In the genomic region with DNA sequence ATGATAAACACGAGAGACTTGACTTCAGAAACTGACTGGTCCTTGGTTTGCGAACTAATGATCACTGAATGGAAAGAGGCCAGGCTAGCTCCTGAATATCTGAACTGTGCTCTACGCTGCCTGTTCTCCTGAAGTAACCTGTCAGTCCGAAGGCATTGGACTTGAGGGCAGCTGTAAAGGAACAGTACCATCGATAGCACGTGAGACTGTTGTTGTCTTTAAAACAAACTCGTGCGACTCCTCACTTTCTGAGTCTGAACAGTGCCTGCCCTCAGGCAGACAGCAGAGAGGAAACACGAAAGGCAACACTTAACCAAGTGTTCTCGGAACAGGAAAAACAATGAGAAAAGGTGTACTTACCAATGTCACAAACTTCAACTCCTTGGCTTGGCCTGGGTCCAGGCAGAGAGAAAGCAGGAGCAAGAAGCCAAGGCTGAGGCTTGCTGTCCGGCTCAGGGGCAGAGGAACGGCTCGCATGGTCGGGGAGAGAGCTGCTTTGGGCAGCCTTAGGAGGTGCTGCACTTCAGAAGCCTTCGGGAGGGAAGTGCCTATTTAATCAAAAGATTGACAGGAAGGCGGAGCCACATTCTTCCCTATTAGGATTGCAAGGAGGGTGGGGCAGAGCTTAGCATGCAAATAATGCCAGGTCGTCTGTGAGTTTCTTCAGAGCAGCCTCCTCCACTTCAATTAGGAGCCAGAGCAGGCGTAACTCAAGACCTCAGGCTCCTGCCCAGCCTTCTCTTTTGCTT, we compare ENCODE assay signal across 8 mouse cellular contexts. TPM values are rescaled to one million over a fixed set of nuclear protein-coding genes. Genes with fewer than 3 reads are reported as not detected.
DNase-seq lines count a peak whose midpoint lies in the region; ATAC-seq and TF ChIP-seq lines count a peak whose summit lies in the region.

Gene Acpp, minus strand, starts transcription at position 566 of the 749 bp plus-strand sequence.

- H3K4me2 ChIP-seq in lung, postnatal 0 days (replicated peaks; ENCODE audit: low read depth, low read length): peak within 1 kb of the TSS; percentile 45

- H3K27ac ChIP-seq in heart, embryonic 10.5 days: no peak within 1 kb of the TSS
- H3K27ac ChIP-seq in lung, postnatal 0 days (ENCODE audit: low read length): peak within 1 kb of the TSS; percentile 32; the same call in 1 of the 2 replicates

- no peak for TF ChIP-seq CTCF in E14TG2a.4 (conservative IDR thresholded peaks at IDR 0.05; ENCODE audit: low read length)
- TF ChIP-seq CTCF in lung, postnatal 0 days (IDR thresholded peaks at IDR 0.05): no peak

- no peaks in the 10 kb centered on the region for H3K36me3 ChIP-seq in E14TG2a.4 (ENCODE audit: insufficient read depth, low read length)
- H3K36me3 ChIP-seq in heart, embryonic 10.5 days: no peaks in the 10 kb centered on the region
- no peaks in the 10 kb centered on the region for H3K36me3 ChIP-seq in lung, postnatal 0 days (ENCODE audit: insufficient read depth, low read length)

- peaks cover 29% of the 10 kb centered on the region for H3K4me1 ChIP-seq in E14TG2a.4 (replicated peaks; ENCODE audit: low read depth, low read length)
- peaks cover 8% of the 10 kb centered on the region; the same call in 1 of the 2 replicates for H3K4me1 ChIP-seq in heart, embryonic 10.5 days
- H3K4me1 ChIP-seq in lung, postnatal 0 days (ENCODE audit: insufficient read depth, low read depth, low read length): no peaks in the 10 kb centered on the region

- no peak within 1 kb of the TSS for H3K9ac ChIP-seq in lung, postnatal 0 days (replicated peaks; ENCODE audit: low read depth)

- no peaks in the 10 kb centered on the region for H3K9me3 ChIP-seq in E14TG2a.4 (ENCODE audit: low read length)
- no peaks in the 10 kb centered on the region for H3K9me3 ChIP-seq in heart, embryonic 10.5 days
- no peaks in the 10 kb centered on the region for H3K9me3 ChIP-seq in lung, postnatal 0 days (ENCODE audit: low read length)

- WGBS in heart, embryonic 10.5 days: 19% methylated on average over 18 of the region's 18 CpGs
- WGBS in lung, postnatal 0 days: 14% methylated on average over 18 of the region's 18 CpGs

- no peak for TF ChIP-seq EP300 in lung, postnatal 0 days (IDR thresholded peaks at IDR 0.05)

- H3K27me3 ChIP-seq in E14TG2a.4 (ENCODE audit: insufficient read depth, low read length): peaks cover 22% of the 10 kb centered on the region
- no peaks in the 10 kb centered on the region for H3K27me3 ChIP-seq in heart, embryonic 10.5 days (ENCODE audit: insufficient read depth, poor library complexity, severe bottlenecking)
- H3K27me3 ChIP-seq in lung, postnatal 0 days (replicated peaks; ENCODE audit: insufficient read depth, low read length): no peaks in the 10 kb centered on the region

- DNase-seq in adrenal gland, postnatal 25 days: peak; percentile 34
- no peak for DNase-seq in heart, embryonic 10.5 days (ENCODE audit: low spot score)
- DNase-seq in kidney, adult 8-10 months: peak; percentile 46 to 65
- peak; percentile 92 for DNase-seq in lung, postnatal 0 days (ENCODE audit: low spot score)
- peak; percentile 4 for DNase-seq in ovary, postnatal 10 days (ENCODE audit: low spot score)
- no peak for DNase-seq in frontal cortex, adult 2 months (ENCODE audit: extremely low spot score in 1 of 2, low spot score in 1 of 2)
- DNase-seq in cerebellum, adult 8-10 months: no peak

- peak; percentile 89 for ATAC-seq in lung, postnatal 0 days

- peak within 1 kb of the TSS; percentile 61 for H3K4me3 ChIP-seq in E14TG2a.4 (replicated peaks; ENCODE audit: low read length)
- H3K4me3 ChIP-seq in heart, embryonic 10.5 days: peak within 1 kb of the TSS; percentile 52
- H3K4me3 ChIP-seq in lung, postnatal 0 days (ENCODE audit: low read depth, low read length): peak within 1 kb of the TSS; percentile 12; the same call in 1 of the 2 replicates

RNA-seq across cellular contexts. Expression of gene Acpp, which starts in this region (rescaled TPM):
- total RNA-seq in adrenal gland, postnatal 25 days (2021): 18.1 and 32.5 TPM in 2 replicates
- 0.08 and 0.14 TPM in 2 replicates for polyA plus RNA-seq in heart, embryonic 10.5 days (2016; fragmentation: Nextera tagmentation; extraction: Ambion mirVana)
- 0.76 and 0.84 TPM in 2 replicates for polyA plus RNA-seq in lung, postnatal 0 days (2015; fragmentation: Nextera tagmentation; extraction: Ambion mirVana)
- 0.13 and 0.14 TPM in 2 replicates for polyA plus RNA-seq in frontal cortex, adult 2 months (2012; rRNA removed)

Comparison
In these comparisons a context has a peak if more than half of its experiments do, and no peak if none do; other contexts are left out.
1. Peak in DNase-seq, ATAC-seq, H3K4me3 ChIP-seq, H3K27ac ChIP-seq and H3K4me2 ChIP-seq in lung, postnatal 0 days; RNA of the gene not detected or under 1 TPM.
2. DNase-seq: peak in adrenal gland, postnatal 25 days (single experiment), kidney, adult 8-10 months (2 of 2) and ovary, postnatal 10 days (single experiment); none in heart, embryonic 10.5 days (single experiment), frontal cortex, adult 2 months (0 of 2) and cerebellum, adult 8-10 months (single experiment).
3. Peak in every context shown above with its lines, with median percentiles within 50 percentile points of each other: H3K4me3 ChIP-seq.